Mouse (Mus musculus) hindbrain, embryonic 16.5 days (tissue): Measurements from ENCODE around the gene Lypd8. TPM values are rescaled to one million over a fixed set of nuclear protein-coding genes. Genes with fewer than 3 reads are reported as not detected.

Source experiments
- ATAC-seq: fragments of 200-750 bp; cut with Nextera tagmentation; 2 replicates; pipeline ENCODE4 v1.8.0; 2017; ENCODE audit warnings: moderate TSS enrichment, moderate library complexity
- H3K27ac ChIP-seq: fragments of 300-500 bp; sonication (generic); 2 replicates; pipeline ENCODE4 v1.5.1; 2014; ENCODE audit warnings: low read depth, mild to moderate bottlenecking, control low read depth, low read length, moderate library complexity
- H3K27me3 ChIP-seq: fragments of 300-500 bp; sonication (generic); replicated peaks from 2 replicates; pipeline ENCODE4 v1.6.1; 2014; ENCODE audit warnings: low read length; ENCODE audit not compliant: control insufficient read depth, insufficient read depth
- H3K36me3 ChIP-seq: fragments of 300-500 bp; sonication (generic); 2 replicates; pipeline ENCODE4 v1.6.1; 2014; ENCODE audit warnings: mild to moderate bottlenecking, low read length, moderate library complexity, mixed read lengths; ENCODE audit not compliant: control insufficient read depth, insufficient read depth
- H3K4me1 ChIP-seq: fragments of 300-500 bp; sonication (generic); 2 replicates; pipeline ENCODE4 v1.6.1; 2014; ENCODE audit warnings: low read depth, low read length; ENCODE audit not compliant: control insufficient read depth, insufficient read depth
- H3K4me2 ChIP-seq: fragments of 300-500 bp; sonication (generic); 2 replicates; pipeline ENCODE4 v1.6.1; 2014; ENCODE audit warnings: mild to moderate bottlenecking, low read length, control low read depth, moderate library complexity
- H3K4me3 ChIP-seq: fragments of 300-500 bp; sonication (generic); 2 replicates; pipeline ENCODE4 v1.5.1; 2014; ENCODE audit warnings: mild to moderate bottlenecking, low read length, control low read depth, moderate library complexity
- H3K9ac ChIP-seq: fragments of 300-500 bp; sonication (generic); 2 replicates; pipeline ENCODE4 v1.6.1; 2014; ENCODE audit warnings: low read depth, mild to moderate bottlenecking, control low read depth, low read length, moderate library complexity
- H3K9me3 ChIP-seq: fragments of 300-500 bp; sonication (generic); 2 replicates; pipeline ENCODE4 v1.6.1; 2014; ENCODE audit warnings: mild to moderate bottlenecking, low read length, moderate library complexity; ENCODE audit not compliant: control insufficient read depth
- WGBS: fragments of 180-500 bp; shearing (Covaris S2); extraction: QIAGEN DNeasy Blood & Tissue Kit; methylation state at CpG from one replicate; pipeline ENCODE4 v1.1.7; 2014; 5-methylcytosine and 5-hydroxymethylcytosine counted together
- polyA plus RNA-seq: library from polyadenylated mRNA; unstranded; fragments of >200 nt; fragmentation: Nextera tagmentation; extraction: Ambion mirVana; gene quantifications from 2 replicates; pipeline ENCODE4 v1.2.1, GENCODE M21; 2015

The Lypd8 gene
- polyA plus RNA-seq, 1 experiment from 2014 or later: not detected

DNA sequence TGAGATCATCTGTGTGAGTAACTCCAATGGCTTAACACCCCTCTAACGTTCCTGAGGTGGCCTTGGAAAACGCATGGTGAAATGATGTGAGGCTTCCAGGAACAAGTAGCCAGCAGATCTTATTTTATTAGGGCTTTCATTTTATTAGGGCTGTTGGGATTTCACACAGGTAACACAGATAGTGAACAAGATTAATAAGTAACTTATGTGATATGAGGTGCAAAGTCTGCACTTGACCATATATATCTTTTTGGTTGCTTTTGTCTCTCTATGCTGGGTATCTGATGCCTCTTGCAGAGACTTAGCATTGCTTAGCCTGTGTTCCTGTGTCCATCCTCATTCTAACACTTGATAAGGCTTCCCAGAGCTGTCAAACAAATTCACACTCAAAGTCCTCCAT lies 1.6 kb upstream of the Lypd8 start:
- Histone ChIP-seq H3K9me3 (no peaks in the 10 kb centered on the region), H3K4me2 (no peak overlapping the region), H3K4me1 (no peaks in the 10 kb centered on the region), H3K36me3 (no peaks in the 10 kb centered on the region), H3K9ac (no peak overlapping the region), H3K4me3 (no peak overlapping the region), H3K27ac (no peak overlapping the region), H3K27me3 (no peaks in the 10 kb centered on the region)
- WGBS: 94% methylated on average over 2 of the region's 2 CpGs
- ATAC-seq: no peak

DNA sequence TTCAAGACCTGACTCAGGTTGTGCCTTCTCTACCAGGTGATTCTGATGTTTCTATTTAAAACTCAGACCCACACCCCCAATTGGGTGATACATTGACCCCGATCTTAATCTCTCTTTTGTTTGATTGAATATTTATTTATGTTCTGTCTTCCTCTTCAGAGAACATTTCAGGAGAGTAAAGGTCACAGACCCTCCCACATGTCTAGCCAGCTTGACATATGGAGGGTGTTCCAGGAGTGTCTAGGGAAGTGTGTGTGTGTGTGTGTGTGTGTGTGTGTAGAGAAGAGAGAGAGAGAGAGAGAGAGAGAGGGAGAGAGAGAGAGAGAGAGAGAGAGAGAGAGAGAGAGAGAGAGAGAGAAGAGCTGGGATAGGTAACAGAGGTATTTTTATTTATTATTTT lies 1.2 kb upstream of the Lypd8 start:
- WGBS: 79% methylated on average over 1 of the region's 1 CpGs
- Histone ChIP-seq H3K4me1 (no peaks in the 10 kb centered on the region), H3K9me3 (no peaks in the 10 kb centered on the region), H3K4me2 (no peak overlapping the region), H3K36me3 (no peaks in the 10 kb centered on the region), H3K27me3 (no peaks in the 10 kb centered on the region), H3K9ac (no peak overlapping the region), H3K4me3 (no peak overlapping the region), H3K27ac (no peak overlapping the region)
- ATAC-seq: no peak

DNA sequence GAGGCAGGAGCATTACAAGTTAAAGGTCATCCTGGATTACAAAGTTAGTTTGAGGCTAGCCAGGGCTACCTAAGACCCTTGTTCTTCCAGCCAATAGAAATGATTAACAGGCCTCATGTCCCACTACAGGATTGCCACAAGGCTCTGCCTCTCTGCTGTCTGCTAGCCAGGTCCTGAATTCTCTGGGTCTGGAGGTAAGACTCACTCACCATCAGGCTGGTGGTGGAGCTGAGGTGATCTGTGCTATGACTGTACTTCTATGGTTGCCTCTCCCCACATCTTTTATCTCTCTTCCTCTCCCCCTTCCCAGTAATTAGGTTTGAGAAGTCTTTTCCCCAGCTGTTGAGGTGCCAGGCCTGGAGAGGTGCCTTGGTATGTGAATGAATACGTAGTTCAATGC lies 673 bp downstream of the Lypd8 start:
- 97% methylated on average over 1 of the region's 1 CpGs for WGBS
- no peak for ATAC-seq
- Histone ChIP-seq H3K4me3 (no peak overlapping the region), H3K9me3 (no peaks in the 10 kb centered on the region), H3K9ac (no peak overlapping the region), H3K36me3 (no peaks in the 10 kb centered on the region), H3K27ac (no peak overlapping the region), H3K27me3 (no peaks in the 10 kb centered on the region), H3K4me2 (no peak overlapping the region), H3K4me1 (no peaks in the 10 kb centered on the region)

DNA sequence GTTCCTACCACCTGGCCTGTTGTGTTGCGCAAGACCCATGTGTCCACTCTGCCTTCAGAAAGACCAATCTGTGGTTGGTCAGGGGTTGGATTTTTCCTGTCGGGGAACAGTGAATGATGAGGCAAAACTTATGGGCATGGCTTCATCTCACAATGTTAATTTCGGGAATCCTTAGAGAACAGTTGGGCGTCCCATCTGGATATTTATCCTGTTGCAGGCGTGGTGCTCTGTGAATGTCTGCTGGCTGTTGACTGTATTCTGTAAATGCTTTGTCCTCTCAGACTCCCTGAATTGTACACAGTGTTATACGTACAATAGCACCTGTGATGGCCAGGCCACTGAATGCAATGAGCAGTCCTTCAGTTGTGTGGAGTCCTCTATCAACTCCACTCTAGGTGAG lies 3.6 kb downstream of the Lypd8 start:
- 94% methylated on average over 6 of the region's 6 CpGs for WGBS
- no peaks in the 10 kb centered on the region for H3K4me1 ChIP-seq
- ATAC-seq: no peak
- no peaks in the 10 kb centered on the region for H3K36me3 ChIP-seq
- no peak overlapping the region for H3K4me2 ChIP-seq
- no peaks in the 10 kb centered on the region for H3K9me3 ChIP-seq
- H3K27ac ChIP-seq: no peak overlapping the region
- H3K27me3 ChIP-seq: no peaks in the 10 kb centered on the region
- H3K9ac ChIP-seq: no peak overlapping the region
- no peak overlapping the region for H3K4me3 ChIP-seq

DNA sequence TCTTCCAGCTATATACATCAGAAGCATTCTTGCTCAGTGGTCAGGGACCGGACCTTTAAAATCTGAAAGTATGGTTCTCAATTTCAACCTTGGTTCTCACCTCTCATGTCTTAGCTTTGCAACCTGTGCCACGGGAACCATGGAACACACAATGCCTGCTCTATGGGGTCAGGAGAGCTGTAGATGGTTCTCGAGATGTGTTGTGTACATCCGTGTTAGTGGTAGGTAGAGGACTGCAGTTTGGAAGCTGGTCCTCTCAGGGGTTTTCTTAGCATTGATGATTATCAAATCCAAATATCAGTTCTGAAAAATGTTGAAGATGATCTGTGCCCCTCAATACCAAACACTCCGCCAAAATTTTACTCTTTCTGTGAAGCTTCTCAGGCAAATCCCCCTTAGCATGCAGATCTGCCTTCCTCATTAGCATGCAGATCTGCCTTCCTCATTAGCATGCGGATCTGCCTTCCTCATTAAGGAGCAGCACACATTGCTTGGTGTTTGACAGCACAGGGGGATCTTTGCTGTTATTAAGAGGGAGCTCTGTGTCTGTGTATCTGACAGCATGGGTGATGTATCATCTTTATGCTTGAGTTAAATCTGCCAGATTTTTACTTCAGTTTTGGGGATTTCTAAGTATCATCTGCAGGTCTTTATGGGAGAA lies 21.3 kb downstream of the Lypd8 start:
- H3K9ac ChIP-seq: no peak overlapping the region
- H3K36me3 ChIP-seq: no peaks in the 10 kb centered on the region
- H3K4me3 ChIP-seq: no peak overlapping the region
- H3K4me2 ChIP-seq: peak overlapping the region; percentile 11; the same call in 1 of the 2 replicates
- ATAC-seq: peak; percentile 72
- H3K4me1 ChIP-seq: peaks cover 8% of the 10 kb centered on the region; the same call in 1 of the 2 replicates
- H3K27me3 ChIP-seq: no peaks in the 10 kb centered on the region
- H3K9me3 ChIP-seq: no peaks in the 10 kb centered on the region
- WGBS: 40% methylated on average over 6 of the region's 6 CpGs
- no peak overlapping the region for H3K27ac ChIP-seq

DNA sequence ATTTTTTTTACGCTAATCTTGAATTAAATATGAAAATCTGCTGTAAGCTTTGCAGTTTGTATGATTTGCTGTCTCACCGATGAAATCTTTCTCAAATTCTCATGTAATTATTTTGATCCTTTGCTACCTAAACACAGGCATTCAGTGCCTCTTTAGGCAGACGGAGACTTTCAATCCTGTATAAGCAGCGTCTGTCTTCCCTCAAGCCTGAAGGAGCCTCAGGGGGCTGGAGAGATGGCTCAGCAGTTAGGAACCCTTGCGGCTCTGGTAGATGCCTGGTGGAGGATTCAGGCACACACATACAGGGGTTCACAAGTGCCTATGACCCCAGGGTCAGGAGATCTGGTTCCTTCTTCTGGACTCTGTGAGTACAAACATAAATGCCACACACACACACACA lies 21.8 kb downstream of the Lypd8 start:
- Histone ChIP-seq H3K27me3 (no peaks in the 10 kb centered on the region), H3K4me1 (peaks cover 8% of the 10 kb centered on the region; the same call in 1 of the 2 replicates), H3K36me3 (no peaks in the 10 kb centered on the region), H3K4me2 (peak overlapping the region; percentile 11; the same call in 1 of the 2 replicates), H3K9me3 (no peaks in the 10 kb centered on the region), H3K27ac (no peak overlapping the region), H3K4me3 (no peak overlapping the region), H3K9ac (no peak overlapping the region)
- no peak for ATAC-seq
- 25% methylated on average over 5 of the region's 5 CpGs for WGBS

DNA sequence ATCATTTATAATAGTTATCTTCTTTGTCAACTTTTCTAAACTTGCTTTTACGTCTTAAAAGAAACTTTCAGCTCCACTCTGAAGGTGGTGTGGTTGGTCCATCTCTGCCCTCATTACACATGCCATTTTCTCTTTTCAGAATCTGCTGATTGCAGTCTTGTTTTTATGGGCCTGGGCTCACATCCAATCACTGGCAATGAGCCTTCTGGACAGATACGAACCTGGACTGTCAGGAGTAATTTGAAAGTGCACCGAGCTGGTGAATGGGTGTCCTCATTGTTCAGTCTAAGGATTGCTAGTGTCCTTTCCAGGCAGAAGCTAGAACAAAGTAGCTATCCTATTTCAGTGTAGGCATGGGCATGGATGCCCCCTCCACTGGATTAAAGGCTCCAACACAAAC lies 29.2 kb downstream of the Lypd8 start:
- H3K4me1 ChIP-seq: no peaks in the 10 kb centered on the region
- no peak overlapping the region for H3K9ac ChIP-seq
- no peaks in the 10 kb centered on the region for H3K27me3 ChIP-seq
- WGBS: 68% methylated on average over 3 of the region's 3 CpGs
- no peak overlapping the region for H3K4me3 ChIP-seq
- H3K4me2 ChIP-seq: no peak overlapping the region
- no peak overlapping the region for H3K27ac ChIP-seq
- no peak for ATAC-seq
- H3K9me3 ChIP-seq: no peaks in the 10 kb centered on the region
- no peaks in the 10 kb centered on the region for H3K36me3 ChIP-seq

DNA sequence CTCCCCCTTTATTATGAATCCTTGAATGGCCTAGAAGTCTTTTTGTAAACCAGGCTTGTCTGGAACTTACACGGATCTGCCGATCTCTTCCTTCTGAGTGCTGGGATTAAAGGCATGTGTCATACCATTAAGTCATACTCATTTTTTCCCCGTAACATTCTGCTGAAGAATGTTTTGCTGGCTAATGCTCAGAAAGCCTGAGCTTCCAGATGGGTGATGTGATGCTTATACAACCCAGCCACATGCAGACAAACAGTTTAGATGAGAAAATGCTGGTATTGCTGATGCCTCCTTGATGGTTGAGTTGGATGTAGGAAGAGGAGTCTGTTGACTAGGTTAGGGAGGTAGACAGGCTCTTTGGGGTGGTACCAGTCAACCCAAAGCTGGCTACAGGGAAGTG lies 39.5 kb downstream of the Lypd8 start:
- ATAC-seq: no peak
- H3K4me3 ChIP-seq: no peak overlapping the region
- H3K27me3 ChIP-seq: no peaks in the 10 kb centered on the region
- H3K4me1 ChIP-seq: no peaks in the 10 kb centered on the region
- H3K27ac ChIP-seq: no peak overlapping the region
- no peak overlapping the region for H3K9ac ChIP-seq
- H3K9me3 ChIP-seq: no peaks in the 10 kb centered on the region
- no peaks in the 10 kb centered on the region for H3K36me3 ChIP-seq
- H3K4me2 ChIP-seq: no peak overlapping the region
- 87% methylated on average over 3 of the region's 3 CpGs for WGBS

DNA sequence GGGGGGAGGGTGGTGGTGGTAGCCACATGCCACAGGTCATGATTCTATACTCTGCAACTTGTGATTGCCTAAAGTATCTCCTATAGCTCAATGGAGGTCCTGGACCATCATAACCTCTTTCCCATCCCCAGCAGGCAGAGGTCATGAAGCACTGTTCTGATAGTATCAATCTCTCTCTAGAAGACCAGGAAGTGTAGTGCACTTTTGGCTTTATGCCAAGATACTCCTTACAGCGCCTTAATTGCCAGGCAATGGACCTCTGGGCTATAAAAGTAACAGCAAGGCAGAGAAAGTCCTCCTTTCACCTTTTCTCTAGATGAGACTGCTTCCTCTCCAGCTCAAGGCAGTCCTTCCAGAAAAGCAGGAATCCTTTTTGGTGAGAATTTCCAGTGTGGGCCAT lies 42.0 kb downstream of the Lypd8 start, which contains the start of gene 1810065E05Rik:
1810065E05Rik (plus strand) TSS at position 297 of the 400 bp plus-strand sequence.
- H3K9me3 ChIP-seq: no peaks in the 10 kb centered on the region
- H3K27me3 ChIP-seq: no peaks in the 10 kb centered on the region
- no peak within 1 kb of the TSS for H3K4me2 ChIP-seq
- WGBS: 57% methylated on average over 1 of the region's 1 CpGs
- no peak for ATAC-seq
- H3K36me3 ChIP-seq: no peaks in the 10 kb centered on the region
- no peaks in the 10 kb centered on the region for H3K4me1 ChIP-seq
- no peak within 1 kb of the TSS for H3K4me3 ChIP-seq
- no peak within 1 kb of the TSS for H3K9ac ChIP-seq
- no peak within 1 kb of the TSS for H3K27ac ChIP-seq
